Mouse (Mus musculus) MEL (cell line): Measurements from ENCODE around the gene Nrsn2. TPM values are rescaled to one million over a fixed set of nuclear protein-coding genes. Genes with fewer than 3 reads are reported as not detected.

Experiments used
- DNase-seq: peaks from one replicate; pipeline ENCODE4 v3.0.0; 2011; ENCODE audit warnings: low read depth, low spot score
- H3K27ac ChIP-seq: 2 replicates; pipeline ENCODE4 v1.5.1; 2012; ENCODE audit warnings: low read depth, mild to moderate bottlenecking, control low read depth, low read length, moderate library complexity; ENCODE audit not compliant: control insufficient read depth
- H3K27me3 ChIP-seq, 2 experiments: fragments of 150-350 bp in 1 of 2; sonication (generic) in 1 of 2; 2 replicates each; pipeline ENCODE4 v1.6.1; 2012; ENCODE audit warnings: low read length in 2 of 2, mild to moderate bottlenecking in 2 of 2, improper control_type of control experiment in 1 of 2, moderate library complexity in 1 of 2; ENCODE audit not compliant: insufficient read depth in 2 of 2, control insufficient read depth in 1 of 2
- H3K36me3 ChIP-seq, 2 experiments: 2 replicates each; pipeline ENCODE4 v1.6.1; 2012 to 2014; ENCODE audit warnings: low read length in 2 of 2, improper control_type of control experiment in 1 of 2, inconsistent platforms in 1 of 2, mild to moderate bottlenecking in 1 of 2; ENCODE audit not compliant: insufficient read depth in 2 of 2, control insufficient read depth in 1 of 2
- H3K4me1 ChIP-seq, 2 experiments: fragments of 150-350 bp in 1 of 2; sonication (generic) in 1 of 2; 2 replicates each; pipeline ENCODE4 v1.6.1; 2012; ENCODE audit warnings: low read length in 2 of 2, improper control_type of control experiment in 1 of 2, mild to moderate bottlenecking in 1 of 2; ENCODE audit not compliant: insufficient read depth in 2 of 2, control insufficient read depth in 1 of 2
- H3K4me3 ChIP-seq, 2 experiments: fragments of 150-350 bp in 1 of 2; sonication (generic) in 1 of 2; 2 replicates each; pipeline ENCODE4 v1.5.1; 2012; ENCODE audit warnings: low read depth in 2 of 2, low read length in 2 of 2, mild to moderate bottlenecking in 2 of 2, moderate library complexity in 2 of 2, control low read depth in 1 of 2, improper control_type of control experiment in 1 of 2; ENCODE audit not compliant: control insufficient read depth in 1 of 2, insufficient read depth in 1 of 2
- H3K79me2 ChIP-seq: 2 replicates; pipeline ENCODE4 v1.6.1; 2012; ENCODE audit warnings: mild to moderate bottlenecking, low read length, moderate library complexity; ENCODE audit not compliant: control insufficient read depth, poor library complexity, insufficient read depth
- H3K9ac ChIP-seq: 2 replicates; pipeline ENCODE4 v1.6.1; 2012; ENCODE audit warnings: low read depth, mild to moderate bottlenecking, control low read depth, low read length, moderate library complexity; ENCODE audit not compliant: control insufficient read depth, poor library complexity, severe bottlenecking
- H3K9me3 ChIP-seq: fragments of 150-350 bp; sonication (generic); replicated peaks from 2 replicates; pipeline ENCODE4 v1.6.1; 2012; ENCODE audit warnings: mild to moderate bottlenecking, low read length, improper control_type of control experiment, moderate library complexity; ENCODE audit not compliant: insufficient read depth
- BHLHE40 ChIP-seq: IDR thresholded peaks from 2 replicates; pipeline ENCODE4 v1.6.1; 2012; ENCODE audit warnings: low read depth, mild to moderate bottlenecking, inconsistent platforms, low read length, improper control_type of control experiment, borderline replicate concordance
- CHD1 ChIP-seq: IDR thresholded peaks from 2 replicates; pipeline ENCODE4 v1.6.1; 2012; ENCODE audit warnings: low read depth, mild to moderate bottlenecking, inconsistent platforms, low read length, improper control_type of control experiment
- ELF1 ChIP-seq: IDR thresholded peaks from 2 replicates; pipeline ENCODE4 v1.6.1; 2014; ENCODE audit warnings: low read depth, mild to moderate bottlenecking, inconsistent platforms, low read length, improper control_type of control experiment, moderate library complexity
- EP300 ChIP-seq, 2 experiments: IDR thresholded peaks; 2 replicates each; pipeline ENCODE4 v1.6.1; 2011; ENCODE audit warnings: improper control_type of control experiment in 2 of 2, low read length in 2 of 2, low read depth in 1 of 2, mild to moderate bottlenecking in 1 of 2
- ETS1 ChIP-seq: IDR thresholded peaks from 2 replicates; pipeline ENCODE4 v1.6.1; 2012; ENCODE audit warnings: low read depth, mild to moderate bottlenecking, inconsistent platforms, low read length, improper control_type of control experiment, moderate library complexity
- GABPA ChIP-seq: IDR thresholded peaks from 2 replicates; pipeline ENCODE4 v1.6.1; 2012; ENCODE audit warnings: low read depth, mild to moderate bottlenecking, inconsistent platforms, low read length, improper control_type of control experiment, moderate library complexity
- GATA1 ChIP-seq: IDR thresholded peaks from 2 replicates; pipeline ENCODE4 v1.6.1; 2011; ENCODE audit warnings: low read depth, low read length, improper control_type of control experiment
- HCFC1 ChIP-seq: IDR thresholded peaks from 2 replicates; pipeline ENCODE4 v1.6.1; 2012; ENCODE audit warnings: low read depth, mild to moderate bottlenecking, inconsistent platforms, low read length, improper control_type of control experiment, moderate library complexity
- JUND ChIP-seq: IDR thresholded peaks from 2 replicates; pipeline ENCODE4 v1.6.1; 2011; ENCODE audit warnings: low read depth, mild to moderate bottlenecking, improper control_type of control experiment, low read length
- KAT2A ChIP-seq: conservative IDR thresholded peaks from 2 replicates; pipeline ENCODE4 v1.6.1; 2012; ENCODE audit warnings: low read depth, low read length, improper control_type of control experiment, inconsistent platforms
- MAFK ChIP-seq: IDR thresholded peaks from 2 replicates; pipeline ENCODE4 v1.6.1; 2011; ENCODE audit warnings: low read depth, mild to moderate bottlenecking, low read length, improper control_type of control experiment, borderline replicate concordance
- MAX ChIP-seq: IDR thresholded peaks from 2 replicates; pipeline ENCODE4 v1.6.1; 2011; ENCODE audit warnings: low read length, improper control_type of control experiment
- MAZ ChIP-seq: IDR thresholded peaks from 2 replicates; pipeline ENCODE4 v1.6.1; 2012; ENCODE audit warnings: low read depth, mild to moderate bottlenecking, inconsistent platforms, low read length, improper control_type of control experiment
- MXI1 ChIP-seq: IDR thresholded peaks from 2 replicates; pipeline ENCODE4 v1.6.1; 2011; ENCODE audit warnings: mild to moderate bottlenecking, low read depth, low read length, improper control_type of control experiment
- MYB ChIP-seq: IDR thresholded peaks from 2 replicates; pipeline ENCODE4 v1.6.1; 2011; ENCODE audit warnings: mild to moderate bottlenecking, low read depth, low read length, improper control_type of control experiment
- MYC ChIP-seq: IDR thresholded peaks from 2 replicates; pipeline ENCODE4 v1.6.1; 2011; ENCODE audit warnings: low read depth, mild to moderate bottlenecking, low read length, improper control_type of control experiment, moderate library complexity
- NRF1 ChIP-seq: IDR thresholded peaks from 2 replicates; pipeline ENCODE4 v1.6.1; 2014; ENCODE audit warnings: low read depth, mild to moderate bottlenecking, inconsistent platforms, low read length, improper control_type of control experiment, moderate library complexity; ENCODE audit not compliant: poor library complexity, insufficient read depth, severe bottlenecking
- POLR2AphosphoS5 ChIP-seq: IDR thresholded peaks from 2 replicates; pipeline ENCODE4 v1.6.1; 2012; ENCODE audit warnings: low read depth, borderline replicate concordance, mild to moderate bottlenecking, inconsistent platforms, low read length, moderate library complexity, mixed read lengths
- RCOR1 ChIP-seq: IDR thresholded peaks from 2 replicates; pipeline ENCODE4 v1.6.1; 2012; ENCODE audit warnings: low read depth, mild to moderate bottlenecking, inconsistent platforms, low read length, improper control_type of control experiment
- SIN3A ChIP-seq: IDR thresholded peaks from 2 replicates; pipeline ENCODE4 v1.6.1; 2012; ENCODE audit warnings: low read length, improper control_type of control experiment, inconsistent platforms
- SMC3 ChIP-seq: IDR thresholded peaks from 2 replicates; pipeline ENCODE4 v1.6.1; 2011; ENCODE audit warnings: low read depth, low read length, improper control_type of control experiment
- TAL1 ChIP-seq: IDR thresholded peaks from 2 replicates; pipeline ENCODE4 v1.6.1; 2012; ENCODE audit warnings: mild to moderate bottlenecking, inconsistent platforms, low read length, moderate library complexity, mixed read lengths
- TBP ChIP-seq: IDR thresholded peaks from 2 replicates; pipeline ENCODE4 v1.8.0; 2011; ENCODE audit warnings: low read depth, low read length, improper control_type of control experiment
- TCF12 ChIP-seq: IDR thresholded peaks from 2 replicates; pipeline ENCODE4 v1.6.1; 2014; ENCODE audit warnings: low read depth, mild to moderate bottlenecking, inconsistent platforms, low read length, improper control_type of control experiment, moderate library complexity
- UBTF ChIP-seq: IDR thresholded peaks from 2 replicates; pipeline ENCODE4 v1.6.1; 2012; ENCODE audit warnings: low read depth, mild to moderate bottlenecking, inconsistent platforms, low read length, improper control_type of control experiment, moderate library complexity, borderline replicate concordance; ENCODE audit not compliant: insufficient read depth
- USF2 ChIP-seq, 2 experiments: IDR thresholded peaks; 2 replicates each; pipeline ENCODE4 v1.6.1; 2011 to 2012; ENCODE audit warnings: improper control_type of control experiment in 2 of 2, low read length in 2 of 2, borderline replicate concordance in 1 of 2, inconsistent platforms in 1 of 2, low read depth in 1 of 2, mild to moderate bottlenecking in 1 of 2; ENCODE audit not compliant: insufficient read depth in 1 of 2
- ZKSCAN1 ChIP-seq: IDR thresholded peaks from 2 replicates; pipeline ENCODE4 v1.6.1; 2012; ENCODE audit warnings: low read depth, mild to moderate bottlenecking, inconsistent platforms, low read length, improper control_type of control experiment, moderate library complexity
- ZNF384 ChIP-seq: IDR thresholded peaks from 2 replicates; pipeline ENCODE4 v1.6.1; 2012; ENCODE audit warnings: low read depth, mild to moderate bottlenecking, inconsistent platforms, low read length, improper control_type of control experiment
- polyA plus RNA-seq, 2 experiments: library from polyadenylated mRNA; stranded (reverse) in 1 of 2; unstranded in 1 of 2; fragments of >175 nt in 1 of 2; fragments of >200 nt in 1 of 2; gene quantifications; 2 replicates each; pipeline versions ENCODE4 v1.2.1 to v1.2.4; 2012; ENCODE audit warnings: low replicate concordance in 2 of 2, low read depth in 1 of 2; ENCODE audit not compliant: insufficient read length in 2 of 2, insufficient read depth in 1 of 2, missing spikeins in 1 of 2
- total RNA-seq: library from RNA; depleted of rRNA; stranded (reverse); fragments of 300-350 nt; gene quantifications from 2 replicates; pipeline ENCODE4 v1.2.3, GENCODE M21; 2012

Gene Nrsn2
- total and polyA plus RNA-seq, 3 experiments: not detected

- Histone ChIP-seq H3K27ac (peak overlapping the region; percentile 92), H3K4me1 (peaks cover 30 to 56% of the 10 kb centered on the region in 2 experiments), H3K79me2 (peaks cover 9% of the 10 kb centered on the region), H3K9me3 (no peaks in the 10 kb centered on the region), H3K4me3 (0 out of 4 replicates have a peak overlapping the region, but pooled peaks of 1 of the 2 experiments have one; percentile 11), H3K36me3 (peaks cover 2 to 50% of the 10 kb centered on the region in 2 experiments; a peak in 3 of 4 replicates), H3K9ac (peak overlapping the region; percentile 59), H3K27me3 (no peaks in the 10 kb centered on the region)
- peak; percentile 63 for DNase-seq
- TF ChIP-seq ETS1 (0 out of 2 replicates have a peak, but pooled peaks have one; percentile 24), MYC (0 out of 2 replicates have a peak, but pooled peaks have one; percentile 2), HCFC1 (no peak), SMC3 (no peak), GATA1 (no peak), TCF12 (no peak), JUND (no peak), POLR2AphosphoS5 (no peak), KAT2A (no peak), TBP (peak; percentile 96)
These were observed 28.7 kb downstream of the Nrsn2 start for GRCm38 (mm10) chr2:152347722-152348121.

GRCm38 (mm10) chr2:152346776-152347465 is 29.5 kb downstream of the Nrsn2 start:
- H3K9ac ChIP-seq: peak overlapping the region; percentile 84
- H3K4me3 ChIP-seq: peak overlapping the region; percentile 19 to 40
- peak; percentile 95 for DNase-seq
- H3K79me2 ChIP-seq: peaks cover 17% of the 10 kb centered on the region
- peak overlapping the region; percentile 92 for H3K27ac ChIP-seq
- no peaks in the 10 kb centered on the region for H3K27me3 ChIP-seq
- peaks cover 9 to 57% of the 10 kb centered on the region in 2 experiments; a peak in 3 of 4 replicates for H3K36me3 ChIP-seq
- no peaks in the 10 kb centered on the region for H3K9me3 ChIP-seq
- peaks cover 31 to 63% of the 10 kb centered on the region in 2 experiments for H3K4me1 ChIP-seq
- TF ChIP-seq MAFK (0 out of 2 replicates have a peak, but pooled peaks have one; percentile 35), GABPA (no peak), MXI1 (peak; percentile 59), HCFC1 (no peak), ETS1 (peak; percentile 90), MAX (peak; percentile 53; the same call in 1 of the 2 replicates), ZKSCAN1 (0 out of 2 replicates have a peak, but pooled peaks have one; percentile 14), MYC (peak; percentile 31), CHD1 (no peak; the same call in 1 of the 2 replicates), BHLHE40 (no peak; the same call in 1 of the 2 replicates), NRF1 (no peak), TCF12 (peak; percentile 97), ELF1 (no peak), JUND (no peak), TAL1 (peak; percentile 91), USF2 (IDR thresholded peaks at IDR 0.05; ENCODE audit: borderline replicate concordance in 1 of 2, insufficient read depth in 1 of 2, low read depth in 1 of 2, low read length in 2 of 2) (no peak), EP300 (IDR thresholded peaks at IDR 0.05; ENCODE audit: low read depth in 1 of 2, low read length in 2 of 2) (peak; percentile 95 to 96), RCOR1 (peak; percentile 73), ZNF384 (peak; percentile 91), MAZ (peak; percentile 51), UBTF (no peak), MYB (no peak), SIN3A (peak; percentile 87)
